Mouse (Mus musculus): ENCODE data around the gene Akr1b10. TPM values are rescaled to one million over a fixed set of nuclear protein-coding genes. Genes with fewer than 3 reads are reported as not detected.
A peak's percentile ranks its signal among the peaks of the same experiment; 100 is the strongest.
"Not testable (repeated sequence)": the region's sequence is repeated elsewhere in the genome, so short reads cannot be mapped to it uniquely, and the experiment has no call there.

Akr1b10 gene
- total and polyA plus RNA-seq, 2 experiments from 2014 or later, result 9.0 to 9.9 TPM

DNA sequence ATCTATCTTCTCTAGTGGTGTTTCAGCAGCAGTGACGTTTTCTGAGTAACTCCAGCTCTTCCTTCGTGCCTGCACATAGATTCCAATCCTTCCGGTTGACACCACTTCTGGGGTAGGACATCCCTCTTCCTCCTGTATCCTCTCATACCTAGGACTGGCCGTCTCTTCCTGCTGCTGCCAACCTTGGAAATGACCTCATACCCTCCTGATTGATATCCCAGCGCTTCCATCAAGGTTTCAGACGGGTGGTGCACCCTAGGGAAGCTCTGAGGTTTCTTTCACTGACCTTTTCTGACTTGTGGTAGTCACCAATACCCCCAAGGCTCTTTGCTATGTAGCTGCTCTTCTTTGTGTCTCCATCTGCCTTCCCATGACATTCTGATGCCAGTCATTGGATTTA lies 14.4 kb downstream of the Akr1b10 start:
- Histone ChIP-seq H3K36me3 (ENCODE audit: insufficient read depth) (no peaks in the 10 kb centered on the region), H3K4me1 (ENCODE audit: insufficient read depth) (no peaks in the 10 kb centered on the region), H3K9ac (no peak overlapping the region), H3K9me3 (ENCODE audit: low read length) (no peaks in the 10 kb centered on the region), H3K4me2 (ENCODE audit: low read depth) (no peak overlapping the region), H3K27ac (ENCODE audit: low read depth, low read length) (no peak overlapping the region), H3K27me3 (ENCODE audit: insufficient read depth, low read length) (no peaks in the 10 kb centered on the region), H3K4me3 (ENCODE audit: low read depth, low read length) (no peak overlapping the region)
- 88% methylated on average over 6 of the region's 6 CpGs for WGBS
- no peak for ATAC-seq
- no peak for DNase-seq
- TF ChIP-seq CTCF (IDR thresholded peaks at IDR 0.05; ENCODE audit: low read depth), result no peak

GRCm38 (mm10) chr6:34399606-34400220 lies 15.7 kb downstream of the Akr1b10 start:
- ATAC-seq (no peak), DNase-seq (no peak)
- H3K36me3 ChIP-seq (ENCODE audit: insufficient read depth), result no peaks in the 10 kb centered on the region
- TF ChIP-seq CTCF (IDR thresholded peaks at IDR 0.05; ENCODE audit: low read depth), result no peak
- 90% methylated on average over 13 of the region's 13 CpGs for WGBS
- no peaks in the 10 kb centered on the region for H3K4me1 ChIP-seq (ENCODE audit: insufficient read depth)
- no peak overlapping the region for H3K9ac ChIP-seq
- no peak overlapping the region for H3K4me2 ChIP-seq (ENCODE audit: low read depth)
- no peaks in the 10 kb centered on the region for H3K9me3 ChIP-seq (ENCODE audit: low read length)
- no peak overlapping the region for H3K4me3 ChIP-seq (ENCODE audit: low read depth, low read length)
- H3K27me3 ChIP-seq (ENCODE audit: insufficient read depth, low read length), result no peaks in the 10 kb centered on the region
- no peak overlapping the region for H3K27ac ChIP-seq (ENCODE audit: low read depth, low read length)

- Histone ChIP-seq H3K4me3 (ENCODE audit: low read depth, low read length) (no peak overlapping the region), H3K9me3 (ENCODE audit: low read length) (no peaks in the 10 kb centered on the region), H3K36me3 (ENCODE audit: insufficient read depth) (no peaks in the 10 kb centered on the region), H3K9ac (no peak overlapping the region), H3K27me3 (ENCODE audit: insufficient read depth, low read length) (no peaks in the 10 kb centered on the region), H3K4me2 (ENCODE audit: low read depth) (no peak overlapping the region), H3K4me1 (ENCODE audit: insufficient read depth) (no peaks in the 10 kb centered on the region), H3K27ac (ENCODE audit: low read depth, low read length) (no peak overlapping the region)
- DNase-seq, result no peak
- no peak for TF ChIP-seq CTCF (IDR thresholded peaks at IDR 0.05; ENCODE audit: low read depth)
- WGBS, result 79% methylated on average over 2 of the region's 2 CpGs
- no peak for ATAC-seq
Observed at GRCm38 (mm10) chr6:34400696-34401095, 16.7 kb downstream of the Akr1b10 start.

DNA sequence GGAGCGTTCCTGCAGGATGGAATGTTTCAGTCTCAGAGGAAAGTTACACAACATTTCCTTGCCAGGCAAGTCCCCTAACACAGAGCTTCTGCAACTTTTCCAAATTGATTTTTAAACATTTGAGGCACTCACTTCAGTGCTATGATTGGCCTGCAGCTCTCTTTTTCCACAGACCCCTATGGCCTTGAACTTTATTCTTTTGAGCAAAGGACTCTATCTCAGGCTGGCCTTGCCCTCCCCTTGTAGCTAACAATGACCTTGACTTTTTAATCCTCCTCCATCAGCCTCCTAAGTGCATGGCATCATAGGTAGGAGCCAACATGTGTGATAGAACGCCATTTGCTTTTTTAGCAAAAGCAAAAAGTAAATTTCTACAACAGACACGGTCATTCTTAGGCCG lies 22.7 kb downstream of the Akr1b10 start:
- WGBS, result 91% methylated on average over 4 of the region's 4 CpGs
- Histone ChIP-seq H3K27ac (ENCODE audit: low read depth, low read length) (no peak overlapping the region), H3K9ac (no peak overlapping the region), H3K36me3 (ENCODE audit: insufficient read depth) (no peaks in the 10 kb centered on the region), H3K4me1 (ENCODE audit: insufficient read depth) (no peaks in the 10 kb centered on the region), H3K9me3 (ENCODE audit: low read length) (no peaks in the 10 kb centered on the region), H3K4me3 (ENCODE audit: low read depth, low read length) (no peak overlapping the region), H3K4me2 (ENCODE audit: low read depth) (no peak overlapping the region), H3K27me3 (ENCODE audit: insufficient read depth, low read length) (no peaks in the 10 kb centered on the region)
- DNase-seq, result no peak
- TF ChIP-seq CTCF (IDR thresholded peaks at IDR 0.05; ENCODE audit: low read depth), result no peak
- ATAC-seq, result no peak

GRCm38 (mm10) chr6:34407403-34407802 lies 23.4 kb downstream of the Akr1b10 start:
- DNase-seq, result peak; percentile 7
- Histone ChIP-seq H3K27ac (ENCODE audit: low read depth, low read length) (no peak overlapping the region), H3K9ac (no peak overlapping the region)

DNA sequence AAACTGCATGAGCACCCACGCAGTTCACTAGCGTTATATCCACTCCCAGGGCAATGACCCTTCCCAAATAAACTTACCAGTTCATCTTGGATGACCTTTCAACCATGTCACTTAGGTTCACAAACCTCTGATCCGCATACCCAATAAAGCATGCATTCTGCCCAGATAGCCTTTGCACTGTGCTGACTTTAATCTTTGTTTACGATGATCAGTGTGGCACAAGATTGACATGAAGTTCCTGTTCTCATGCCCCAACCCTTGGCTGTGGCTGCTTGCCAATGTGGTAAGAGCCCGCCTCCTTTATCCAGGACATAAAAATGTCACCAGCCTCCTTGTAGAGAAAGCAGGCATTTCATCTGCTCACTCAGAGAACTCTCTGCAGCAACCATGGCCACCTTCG lies 28.0 kb downstream of the Akr1b10 start, which contains the start of gene Akr1b7:
Gene Akr1b7 (plus strand): TSS at position 312 of the 400 bp plus-strand sequence.
- 82% methylated on average over 6 of the region's 6 CpGs for WGBS

More at GRCm38 (mm10) chr6:34407403-34407802, 23.4 kb downstream of the Akr1b10 start:
- H3K4me2 ChIP-seq (ENCODE audit: low read depth), result no peak overlapping the region
- WGBS, result 54% methylated on average over 10 of the region's 10 CpGs
- no peak for TF ChIP-seq CTCF (IDR thresholded peaks at IDR 0.05; ENCODE audit: low read depth)
- no peak for ATAC-seq
- no peaks in the 10 kb centered on the region for H3K27me3 ChIP-seq (ENCODE audit: insufficient read depth, low read length)
- no peaks in the 10 kb centered on the region for H3K4me1 ChIP-seq (ENCODE audit: insufficient read depth)
- no peaks in the 10 kb centered on the region for H3K36me3 ChIP-seq (ENCODE audit: insufficient read depth)
- no peak overlapping the region for H3K4me3 ChIP-seq (ENCODE audit: low read depth, low read length)
- no peaks in the 10 kb centered on the region for H3K9me3 ChIP-seq (ENCODE audit: low read length)

GRCm38 (mm10) chr6:34412688-34413087 lies 28.7 kb downstream of the Akr1b10 start:
- Histone ChIP-seq H3K4me2 (ENCODE audit: low read depth) (no peak overlapping the region), H3K9ac (no peak overlapping the region), H3K4me1 (ENCODE audit: insufficient read depth) (no peaks in the 10 kb centered on the region), H3K36me3 (ENCODE audit: insufficient read depth) (no peaks in the 10 kb centered on the region), H3K27ac (ENCODE audit: low read depth, low read length) (no peak overlapping the region), H3K9me3 (ENCODE audit: low read length) (no peaks in the 10 kb centered on the region), H3K4me3 (ENCODE audit: low read depth, low read length) (no peak overlapping the region), H3K27me3 (ENCODE audit: insufficient read depth, low read length) (no peaks in the 10 kb centered on the region)
- TF ChIP-seq CTCF (IDR thresholded peaks at IDR 0.05; ENCODE audit: low read depth), result no peak
- ATAC-seq (no peak), DNase-seq (no peak)
- 86% methylated on average over 1 of the region's 1 CpGs for WGBS

More for the DNA sequence above, 28.0 kb downstream of the Akr1b10 start, which contains the start of gene Akr1b7:
- no peak for TF ChIP-seq CTCF (IDR thresholded peaks at IDR 0.05; ENCODE audit: low read depth)
- Histone ChIP-seq H3K4me3 (ENCODE audit: low read depth, low read length) (no peak within 1 kb of the TSS), H3K4me2 (ENCODE audit: low read depth) (no peak within 1 kb of the TSS), H3K36me3 (ENCODE audit: insufficient read depth) (no peaks in the 10 kb centered on the region), H3K9me3 (ENCODE audit: low read length) (no peaks in the 10 kb centered on the region), H3K27me3 (ENCODE audit: insufficient read depth, low read length) (no peaks in the 10 kb centered on the region), H3K9ac (no peak within 1 kb of the TSS), H3K27ac (ENCODE audit: low read depth, low read length) (no peak within 1 kb of the TSS), H3K4me1 (ENCODE audit: insufficient read depth) (no peaks in the 10 kb centered on the region)
- no peak for ATAC-seq
- no peak for DNase-seq

- WGBS, result 85% methylated on average over 1 of the region's 1 CpGs
- not testable (repeated sequence) for H3K27ac ChIP-seq (ENCODE audit: low read depth, low read length); DNase-seq; H3K4me2 ChIP-seq (ENCODE audit: low read depth); H3K4me1 ChIP-seq (ENCODE audit: insufficient read depth); ATAC-seq; H3K27me3 ChIP-seq (ENCODE audit: insufficient read depth, low read length); H3K36me3 ChIP-seq (ENCODE audit: insufficient read depth); H3K4me3 ChIP-seq (ENCODE audit: low read depth, low read length); H3K9ac ChIP-seq; H3K9me3 ChIP-seq (ENCODE audit: low read length)
Observed at GRCm38 (mm10) chr6:34413386-34413785, 29.4 kb downstream of the Akr1b10 start.
